Mouse (Mus musculus): ENCODE data around the gene Pank3.

- no peak for TF ChIP-seq CTCF (IDR thresholded peaks at IDR 0.05; ENCODE audit: insufficient read depth, low read depth, low read length)
- TF ChIP-seq POLR2A (IDR thresholded peaks at IDR 0.05; ENCODE audit: insufficient read depth, low read depth, low read length), result no peak
Observed at GRCm38 (mm10) chr11:35784002-35784401, 14.7 kb downstream of the Pank3 start.
